Mouse (Mus musculus) heart, embryonic 15.5 days (tissue): ENCODE measurements around the gene Gnb1. TPM values are rescaled to one million over a fixed set of nuclear protein-coding genes. Genes with fewer than 3 reads are reported as not detected.

ENCODE experiments used
- ATAC-seq: fragments of 200-750 bp; cut with Nextera tagmentation; replicated peaks from 2 replicates; pipeline ENCODE4 v1.8.0; 2017; ENCODE audit warnings: low read depth, moderate TSS enrichment; ENCODE audit not compliant: insufficient number of reproducible peaks, insufficient read depth, low FRiP score
- H3K27ac ChIP-seq: fragments of 300-500 bp; sonication (generic); 2 replicates; pipeline ENCODE4 v1.5.1; 2015; ENCODE audit warnings: mild to moderate bottlenecking, inconsistent platforms
- H3K27me3 ChIP-seq: fragments of 300-500 bp; sonication (generic); 2 replicates; pipeline ENCODE4 v1.6.1; 2015; ENCODE audit warnings: inconsistent platforms
- H3K36me3 ChIP-seq: fragments of 300-500 bp; sonication (generic); 2 replicates; pipeline ENCODE4 v1.6.1; 2015; ENCODE audit warnings: mild to moderate bottlenecking, inconsistent platforms
- H3K4me1 ChIP-seq: fragments of 300-500 bp; sonication (generic); replicated peaks from 2 replicates; pipeline ENCODE4 v1.6.1; 2015; ENCODE audit warnings: inconsistent platforms
- H3K4me2 ChIP-seq: fragments of 300-500 bp; sonication (generic); 2 replicates; pipeline ENCODE4 v1.6.1; 2015; ENCODE audit warnings: inconsistent platforms, mild to moderate bottlenecking, moderate library complexity
- H3K4me3 ChIP-seq: fragments of 300-500 bp; sonication (generic); 2 replicates; pipeline ENCODE4 v1.5.1; 2015; ENCODE audit warnings: mild to moderate bottlenecking, inconsistent platforms
- H3K9ac ChIP-seq: fragments of 300-500 bp; sonication (generic); 2 replicates; pipeline ENCODE4 v1.6.1; 2015; ENCODE audit warnings: mild to moderate bottlenecking, inconsistent platforms
- H3K9me3 ChIP-seq: fragments of 300-500 bp; sonication (generic); replicated peaks from 2 replicates; pipeline ENCODE4 v1.6.1; 2016; ENCODE audit warnings: inconsistent platforms
- WGBS: fragments of 180-500 bp; shearing (Covaris S2); methylation state at CpG from one replicate; pipeline ENCODE4 v1.1.7; 2015; ENCODE audit warnings: mixed read lengths; 5-methylcytosine and 5-hydroxymethylcytosine counted together
- polyA plus RNA-seq: library from polyadenylated mRNA; unstranded; fragments of >200 nt; fragmentation: Nextera tagmentation; extraction: Ambion mirVana; gene quantifications from 2 replicates; pipeline ENCODE4 v1.2.1, GENCODE M21; 2015

Gnb1 gene
- 308 and 345 TPM in 2 replicates for polyA plus RNA-seq

DNA sequence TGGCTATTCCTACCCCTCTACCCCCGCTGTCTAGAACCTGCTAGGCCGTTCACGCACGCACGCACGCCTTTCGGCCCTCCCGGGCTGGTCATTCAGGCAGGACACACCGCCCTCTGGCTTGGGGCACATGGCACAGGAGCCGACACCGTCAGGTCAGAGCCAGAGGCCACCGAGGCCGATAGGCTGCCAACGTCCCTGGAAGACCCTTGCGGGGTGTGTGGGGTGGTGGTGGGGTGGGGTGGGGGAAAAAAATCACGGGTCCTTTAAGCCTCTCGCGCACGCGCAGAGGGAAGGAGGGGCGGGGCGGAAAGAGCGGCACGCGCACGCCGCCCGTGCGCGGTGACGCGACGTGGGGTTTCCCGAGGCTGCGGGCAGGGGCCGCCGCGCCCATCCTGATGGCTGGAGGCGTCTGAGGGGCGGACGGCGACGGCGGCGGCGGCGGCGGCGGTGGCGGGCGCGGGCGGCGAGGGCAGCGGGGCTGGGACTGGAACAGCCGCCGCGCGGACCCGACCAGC, at the start of gene Gnb1:
Gnb1 (plus strand) TSS at position 372 of the 515 bp plus-strand sequence.
- H3K4me1 ChIP-seq = peaks cover 60% of the 10 kb centered on the region
- H3K4me3 ChIP-seq = peak within 1 kb of the TSS; percentile 93
- no peaks in the 10 kb centered on the region for H3K9me3 ChIP-seq
- H3K27me3 ChIP-seq = no peaks in the 10 kb centered on the region
- no peaks in the 10 kb centered on the region for H3K36me3 ChIP-seq
- under 1% methylated on average over 38 of the region's 60 CpGs for WGBS
- H3K9ac ChIP-seq = peak within 1 kb of the TSS; percentile 100
- peak within 1 kb of the TSS; percentile 91 for H3K27ac ChIP-seq
- peak; percentile 75 for ATAC-seq
- H3K4me2 ChIP-seq = peak within 1 kb of the TSS; percentile 84

- 63% methylated on average over 3 of the region's 3 CpGs for WGBS
- Histone ChIP-seq H3K9me3 (no peaks in the 10 kb centered on the region), H3K36me3 (no peaks in the 10 kb centered on the region), H3K4me1 (no peaks in the 10 kb centered on the region), H3K27ac (no peak overlapping the region), H3K9ac (no peak overlapping the region), H3K4me2 (no peak overlapping the region), H3K4me3 (no peak overlapping the region), H3K27me3 (no peaks in the 10 kb centered on the region)
- no peak for ATAC-seq
Observed at GRCm38 (mm10) chr4:155442808-155443207, 48.4 kb upstream of the Gnb1 start.

GRCm38 (mm10) chr4:155451597-155451996, 39.6 kb upstream of the Gnb1 start:
- H3K9me3 ChIP-seq = no peaks in the 10 kb centered on the region
- no peaks in the 10 kb centered on the region for H3K36me3 ChIP-seq
- no peak for ATAC-seq
- no peak overlapping the region for H3K27ac ChIP-seq
- 31% methylated on average over 9 of the region's 10 CpGs for WGBS
- H3K27me3 ChIP-seq = no peaks in the 10 kb centered on the region
- no peaks in the 10 kb centered on the region for H3K4me1 ChIP-seq
- no peak overlapping the region for H3K4me2 ChIP-seq
- no peak overlapping the region for H3K4me3 ChIP-seq
- no peak overlapping the region for H3K9ac ChIP-seq

- Histone ChIP-seq H3K27me3 (peaks cover 10% of the 10 kb centered on the region), H3K9ac (no peak overlapping the region), H3K27ac (no peak overlapping the region), H3K4me1 (no peaks in the 10 kb centered on the region), H3K4me3 (no peak overlapping the region), H3K4me2 (no peak overlapping the region), H3K9me3 (no peaks in the 10 kb centered on the region), H3K36me3 (no peaks in the 10 kb centered on the region)
- 76% methylated on average over 5 of the region's 5 CpGs for WGBS
- no peak for ATAC-seq
Observed at GRCm38 (mm10) chr4:155458575-155458974, 32.6 kb upstream of the Gnb1 start.

- Histone ChIP-seq H3K9me3 (no peaks in the 10 kb centered on the region), H3K27me3 (peaks cover 12% of the 10 kb centered on the region), H3K9ac (no peak overlapping the region), H3K27ac (no peak overlapping the region), H3K4me1 (no peaks in the 10 kb centered on the region), H3K4me2 (no peak overlapping the region), H3K36me3 (no peaks in the 10 kb centered on the region), H3K4me3 (no peak overlapping the region)
- WGBS = 68% methylated on average over 13 of the region's 13 CpGs
- ATAC-seq = no peak
Observed at GRCm38 (mm10) chr4:155463050-155463449, 28.1 kb upstream of the Gnb1 start.

DNA sequence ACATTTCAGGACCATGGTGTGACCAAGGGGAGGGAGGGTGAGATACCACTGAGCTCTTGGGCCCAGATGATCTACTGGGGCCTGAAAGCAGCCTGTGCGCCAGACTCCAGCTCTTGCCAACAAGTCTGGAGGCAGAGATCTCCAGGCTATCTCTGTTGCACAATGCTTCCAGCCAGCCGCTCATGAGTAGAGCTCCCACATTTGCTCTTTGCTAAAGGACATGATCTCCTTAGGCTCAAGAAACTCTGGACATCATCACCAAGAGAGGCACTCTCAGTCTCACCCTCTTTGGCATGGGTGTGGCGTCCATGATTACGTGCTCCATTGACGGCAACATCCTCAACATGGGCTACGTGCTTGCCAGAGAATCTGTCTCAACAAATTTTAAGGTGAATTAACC, 27.6 kb upstream of the Gnb1 start:
- H3K4me1 ChIP-seq = no peaks in the 10 kb centered on the region
- H3K9ac ChIP-seq = no peak overlapping the region
- H3K27ac ChIP-seq = no peak overlapping the region
- 86% methylated on average over 6 of the region's 6 CpGs for WGBS
- H3K27me3 ChIP-seq = peaks cover 15% of the 10 kb centered on the region
- H3K9me3 ChIP-seq = no peaks in the 10 kb centered on the region
- H3K4me3 ChIP-seq = no peak overlapping the region
- no peaks in the 10 kb centered on the region for H3K36me3 ChIP-seq
- ATAC-seq = no peak
- no peak overlapping the region for H3K4me2 ChIP-seq

DNA sequence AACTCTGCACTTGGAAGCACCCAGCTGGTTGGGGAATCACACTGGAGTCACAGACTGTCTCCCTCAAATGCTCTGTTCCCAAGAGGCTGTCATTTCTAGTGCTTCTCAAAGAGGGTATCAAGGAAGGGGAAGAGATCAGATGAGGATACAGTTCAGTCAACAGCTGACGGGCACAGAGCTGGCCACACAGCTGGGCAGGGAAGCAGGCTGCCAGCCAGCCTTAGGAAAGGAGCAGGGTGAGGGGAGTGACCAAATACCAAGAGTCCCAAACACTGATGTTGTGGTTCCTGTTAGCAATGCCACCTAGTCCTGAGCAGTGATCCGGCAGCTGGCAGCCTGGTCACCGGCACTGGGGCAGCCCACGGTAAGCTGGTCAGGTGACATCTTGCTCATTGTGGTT, 27.1 kb upstream of the Gnb1 start:
- H3K27ac ChIP-seq = no peak overlapping the region
- H3K36me3 ChIP-seq = no peaks in the 10 kb centered on the region
- H3K27me3 ChIP-seq = peaks cover 18% of the 10 kb centered on the region
- ATAC-seq = no peak
- 88% methylated on average over 4 of the region's 4 CpGs for WGBS
- H3K4me2 ChIP-seq = no peak overlapping the region
- H3K9me3 ChIP-seq = no peaks in the 10 kb centered on the region
- H3K9ac ChIP-seq = no peak overlapping the region
- H3K4me1 ChIP-seq = peaks cover 2% of the 10 kb centered on the region
- H3K4me3 ChIP-seq = no peak overlapping the region

DNA sequence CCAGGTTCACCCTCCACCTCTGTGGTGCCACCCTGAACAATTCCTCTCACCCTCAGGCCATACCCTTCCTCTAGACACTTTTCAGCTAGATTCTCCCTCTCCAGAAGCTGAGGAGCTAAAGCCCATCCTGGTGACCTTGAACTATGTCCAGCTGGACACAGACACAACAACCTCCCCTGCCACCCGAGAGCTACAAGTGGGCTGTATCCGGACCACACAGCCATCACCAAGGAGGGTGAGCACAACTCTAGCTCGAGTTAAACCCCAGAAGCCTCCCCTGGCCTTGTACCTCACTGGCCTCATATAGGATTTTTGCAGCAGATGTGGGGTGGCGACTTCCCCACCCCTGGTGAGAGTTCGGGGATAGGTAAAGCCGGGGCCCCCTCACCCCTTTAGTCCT, 25.6 kb upstream of the Gnb1 start:
- ATAC-seq = no peak
- no peaks in the 10 kb centered on the region for H3K36me3 ChIP-seq
- H3K4me3 ChIP-seq = no peak overlapping the region
- H3K9me3 ChIP-seq = no peaks in the 10 kb centered on the region
- no peak overlapping the region for H3K9ac ChIP-seq
- H3K4me2 ChIP-seq = no peak overlapping the region
- H3K27me3 ChIP-seq = peaks cover 24% of the 10 kb centered on the region
- WGBS = 70% methylated on average over 6 of the region's 6 CpGs
- H3K27ac ChIP-seq = no peak overlapping the region
- H3K4me1 ChIP-seq = peaks cover 6% of the 10 kb centered on the region

DNA sequence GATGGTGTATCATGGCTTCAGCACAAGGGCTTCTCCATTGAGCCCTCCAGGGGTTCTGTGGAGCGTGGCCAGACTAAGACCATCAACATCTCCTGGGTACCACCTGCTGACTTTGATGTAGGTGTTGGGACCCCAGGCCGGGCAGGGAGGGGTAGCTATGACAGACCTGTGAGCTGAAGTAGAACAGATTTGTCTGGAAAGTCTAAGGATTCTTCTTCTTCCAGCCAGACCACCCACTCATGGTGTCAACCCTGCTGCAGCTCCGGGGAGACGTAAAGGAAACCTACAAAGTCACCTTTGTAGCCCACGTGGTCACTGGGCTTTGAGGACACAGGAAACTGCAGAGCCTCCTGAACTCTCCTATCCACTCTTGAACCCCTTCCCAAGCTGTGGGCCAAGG, 25.1 kb upstream of the Gnb1 start:
- H3K4me1 ChIP-seq = peaks cover 6% of the 10 kb centered on the region
- ATAC-seq = no peak
- no peak overlapping the region for H3K4me3 ChIP-seq
- H3K27ac ChIP-seq = no peak overlapping the region
- H3K9me3 ChIP-seq = no peaks in the 10 kb centered on the region
- peaks cover 24% of the 10 kb centered on the region for H3K27me3 ChIP-seq
- WGBS = 84% methylated on average over 5 of the region's 5 CpGs
- no peak overlapping the region for H3K4me2 ChIP-seq
- H3K36me3 ChIP-seq = no peaks in the 10 kb centered on the region
- H3K9ac ChIP-seq = no peak overlapping the region

DNA sequence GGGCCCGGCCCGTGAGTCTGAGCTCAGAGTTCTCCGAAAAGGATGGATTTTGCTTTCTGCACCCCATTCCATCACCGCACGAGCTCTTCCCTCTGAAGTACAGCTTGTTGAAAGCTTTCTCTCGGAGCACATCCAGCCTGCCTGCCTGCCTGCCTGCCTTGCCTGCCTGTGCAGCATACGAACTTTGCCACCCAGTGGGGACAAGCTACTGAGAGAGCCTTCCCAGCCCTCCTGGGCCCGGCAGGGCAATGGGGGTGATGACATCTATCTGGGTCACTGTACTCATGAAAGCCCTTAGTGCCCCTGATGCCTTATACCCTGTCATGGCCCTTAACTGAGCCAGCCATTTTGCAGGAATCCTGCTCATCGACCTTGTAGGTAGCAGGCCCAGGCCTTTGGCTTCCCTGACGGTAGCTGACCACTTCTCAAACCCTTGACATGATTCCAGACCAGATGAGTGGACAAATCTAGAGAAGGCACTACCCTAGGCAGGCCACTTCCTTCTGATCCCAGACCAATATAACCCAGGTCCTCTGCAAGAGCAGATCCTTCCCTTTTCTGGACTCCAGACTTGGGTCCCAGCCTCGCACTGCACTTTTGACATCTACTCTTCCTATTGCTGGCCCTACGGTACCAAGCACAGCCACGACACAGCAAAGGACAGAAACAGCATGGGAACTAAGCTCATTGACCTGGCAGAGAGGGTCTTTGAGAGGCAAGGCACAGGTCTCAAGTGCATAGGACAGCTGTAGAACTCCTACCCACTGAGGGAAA, 23.7 kb upstream of the Gnb1 start:
- peaks cover 20% of the 10 kb centered on the region for H3K27me3 ChIP-seq
- H3K27ac ChIP-seq = no peak overlapping the region
- WGBS = 73% methylated on average over 13 of the region's 13 CpGs
- H3K4me1 ChIP-seq = peaks cover 6% of the 10 kb centered on the region
- H3K9ac ChIP-seq = no peak overlapping the region
- H3K4me3 ChIP-seq = no peak overlapping the region
- no peaks in the 10 kb centered on the region for H3K9me3 ChIP-seq
- no peak for ATAC-seq
- no peak overlapping the region for H3K4me2 ChIP-seq
- no peaks in the 10 kb centered on the region for H3K36me3 ChIP-seq

- 0 out of 2 replicates have a peak, but pooled peaks have one; percentile 12 for ATAC-seq
- Histone ChIP-seq H3K4me3 (peak within 1 kb of the TSS; percentile 37), H3K9me3 (no peaks in the 10 kb centered on the region), H3K27me3 (peaks cover 17% of the 10 kb centered on the region), H3K4me1 (peaks cover 14% of the 10 kb centered on the region), H3K36me3 (no peaks in the 10 kb centered on the region), H3K27ac (no peak within 1 kb of the TSS), H3K4me2 (peak within 1 kb of the TSS; percentile 63), H3K9ac (0 out of 2 replicates have a peak within 1 kb of the TSS, but pooled peaks have one; percentile 14)
- 10% methylated on average over 21 of the region's 21 CpGs for WGBS
Observed at GRCm38 (mm10) chr4:155468952-155469351, 22.2 kb upstream of the Gnb1 start, which contains the start of gene Tmem52. Tmem52 (plus strand) TSS chr4:155469114.
